Comparison of ENCODE assay signal across 19 mouse cellular contexts in the genomic region with DNA sequence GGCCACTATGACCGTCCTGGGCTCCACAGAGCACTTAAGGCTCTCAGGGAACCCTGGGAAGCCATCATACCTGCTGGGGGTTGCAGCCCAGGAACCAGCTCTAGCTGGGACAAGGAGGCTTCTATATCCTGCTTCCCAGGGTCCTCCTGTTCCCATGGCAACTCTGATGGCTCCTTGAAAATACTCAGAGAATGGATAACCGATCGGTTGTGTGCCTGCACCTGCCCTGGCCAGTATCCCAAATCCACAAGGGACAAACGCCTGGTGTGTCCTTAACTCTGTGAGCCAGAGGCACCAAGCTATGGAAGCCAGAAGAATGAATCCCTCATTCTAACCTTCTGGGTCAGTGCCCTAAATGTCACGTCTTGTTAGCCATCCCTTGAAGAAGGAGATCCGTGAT.
DNase-seq lines count a peak whose midpoint lies in the region; ATAC-seq lines count a peak whose summit lies in the region.
"Had no signal": no experiment of that assay in that cellular context is flagged by ENCODE, and none has a peak within 500 bp of the region (broad histone marks: within the 10 kb centered on the region; RNA-seq: fewer than 3 reads in every experiment).

No protein-coding gene starts in this region.

- H3K4me2 ChIP-seq in hindbrain, embryonic 11.5 days (replicated peaks; ENCODE audit: low read depth, low read length) = no peak overlapping the region
- no peak overlapping the region for H3K4me2 ChIP-seq in hindbrain, embryonic 16.5 days (ENCODE audit: low read length)
- no peak overlapping the region for H3K4me2 ChIP-seq in hindbrain, embryonic 13.5 days
- no peak overlapping the region for H3K4me2 ChIP-seq in neural tube, embryonic 14.5 days (ENCODE audit: low read depth, low read length)
- H3K4me2 ChIP-seq: embryonic facial prominence, embryonic 12.5 days; stomach, embryonic 15.5 days had no signal

- H3K27ac ChIP-seq in hindbrain, embryonic 11.5 days (ENCODE audit: low read depth, low read length) = no peak overlapping the region
- no peak overlapping the region for H3K27ac ChIP-seq in hindbrain, embryonic 16.5 days (ENCODE audit: low read depth, low read length)
- H3K27ac ChIP-seq in hindbrain, embryonic 13.5 days = peak overlapping the region; percentile 35; the same call in 1 of the 2 replicates
- no peak overlapping the region for H3K27ac ChIP-seq in neural tube, embryonic 14.5 days (ENCODE audit: low read depth, low read length)
- H3K27ac ChIP-seq: embryonic facial prominence, embryonic 12.5 days; stomach, embryonic 15.5 days had no signal

- DNase-seq in embryo, embryonic 10.5 days (ENCODE audit: low spot score) = peak; percentile 39
- DNase-seq in embryo, embryonic 9.5 days (ENCODE audit: extremely low spot score) = no peak
- peak; percentile 28 for DNase-seq in hindbrain, embryonic 11.5 days (ENCODE audit: low spot score)
- DNase-seq in yolk sac, embryonic 10.5 days (ENCODE audit: low spot score) = no peak
- DNase-seq: adrenal gland, postnatal 25 days; cerebellum, adult 9-10 months; heart, postnatal 4 days; kidney, adult 18-20 months; kidney, postnatal 25 days; layer of hippocampus, adult 9-11 months; liver; lung, adult 18-20 months had no signal

- no peak overlapping the region for H3K9ac ChIP-seq in hindbrain, embryonic 11.5 days (ENCODE audit: low read depth, low read length)
- no peak overlapping the region for H3K9ac ChIP-seq in hindbrain, embryonic 16.5 days (ENCODE audit: low read depth, low read length)
- H3K9ac ChIP-seq in hindbrain, embryonic 13.5 days = peak overlapping the region; percentile 13; the same call in 1 of the 2 replicates
- H3K9ac ChIP-seq in neural tube, embryonic 14.5 days (replicated peaks; ENCODE audit: low read depth, low read length) = no peak overlapping the region
- H3K9ac ChIP-seq: embryonic facial prominence, embryonic 12.5 days; stomach, embryonic 15.5 days had no signal

- H3K4me1 ChIP-seq in hindbrain, embryonic 11.5 days (replicated peaks; ENCODE audit: control insufficient read depth, insufficient read depth, low read length) = 0 out of 2 replicates have a peak, but pooled peaks cover 2% of the 10 kb centered on the region
- no peaks in the 10 kb centered on the region; the same call in 1 of the 2 replicates for H3K4me1 ChIP-seq in hindbrain, embryonic 16.5 days (ENCODE audit: control insufficient read depth, insufficient read depth, low read depth, low read length)
- H3K4me1 ChIP-seq in hindbrain, embryonic 13.5 days (replicated peaks) = peaks cover 10% of the 10 kb centered on the region
- H3K4me1 ChIP-seq in neural tube, embryonic 14.5 days (ENCODE audit: control insufficient read depth, insufficient read depth, low read length) = no peaks in the 10 kb centered on the region
- H3K4me1 ChIP-seq: stomach, embryonic 15.5 days had no signal

- H3K27me3 ChIP-seq in hindbrain, embryonic 11.5 days (ENCODE audit: control insufficient read depth, insufficient read depth, low read length) = no peaks in the 10 kb centered on the region
- no peaks in the 10 kb centered on the region for H3K27me3 ChIP-seq in hindbrain, embryonic 16.5 days (replicated peaks; ENCODE audit: control insufficient read depth, insufficient read depth, low read length)
- no peaks in the 10 kb centered on the region for H3K27me3 ChIP-seq in hindbrain, embryonic 13.5 days
- no peaks in the 10 kb centered on the region for H3K27me3 ChIP-seq in neural tube, embryonic 14.5 days (ENCODE audit: control insufficient read depth, insufficient read depth, low read length)
- H3K27me3 ChIP-seq: CH12.LX; embryonic facial prominence, embryonic 12.5 days; stomach, embryonic 15.5 days had no signal

- peaks cover 2% of the 10 kb centered on the region; the same call in 1 of the 2 replicates for H3K9me3 ChIP-seq in hindbrain, embryonic 11.5 days (ENCODE audit: control insufficient read depth, low read length)
- no peaks in the 10 kb centered on the region for H3K9me3 ChIP-seq in hindbrain, embryonic 16.5 days (ENCODE audit: control insufficient read depth, low read length)
- H3K9me3 ChIP-seq in hindbrain, embryonic 13.5 days = peaks cover 2% of the 10 kb centered on the region; the same call in 1 of the 2 replicates
- no peaks in the 10 kb centered on the region for H3K9me3 ChIP-seq in neural tube, embryonic 14.5 days (ENCODE audit: control insufficient read depth, low read length)
- H3K9me3 ChIP-seq: embryonic facial prominence, embryonic 12.5 days; stomach, embryonic 15.5 days had no signal

- no peak overlapping the region for H3K4me3 ChIP-seq in hindbrain, embryonic 11.5 days (ENCODE audit: low read depth, low read length)
- H3K4me3 ChIP-seq in hindbrain, embryonic 16.5 days (ENCODE audit: low read length) = no peak overlapping the region
- H3K4me3 ChIP-seq in hindbrain, embryonic 13.5 days = no peak overlapping the region
- H3K4me3 ChIP-seq in neural tube, embryonic 14.5 days (ENCODE audit: low read depth, low read length) = no peak overlapping the region
- H3K4me3 ChIP-seq: embryonic facial prominence, embryonic 12.5 days; stomach, embryonic 15.5 days had no signal

- H3K36me3 ChIP-seq in hindbrain, embryonic 11.5 days (ENCODE audit: control insufficient read depth, insufficient read depth, low read length) = no peaks in the 10 kb centered on the region
- no peaks in the 10 kb centered on the region for H3K36me3 ChIP-seq in hindbrain, embryonic 16.5 days (ENCODE audit: control insufficient read depth, insufficient read depth, low read length)
- no peaks in the 10 kb centered on the region for H3K36me3 ChIP-seq in hindbrain, embryonic 13.5 days
- no peaks in the 10 kb centered on the region for H3K36me3 ChIP-seq in neural tube, embryonic 14.5 days (ENCODE audit: control insufficient read depth, insufficient read depth, low read length)
- H3K36me3 ChIP-seq: embryonic facial prominence, embryonic 12.5 days; stomach, embryonic 15.5 days had no signal

- ATAC-seq in hindbrain, embryonic 11.5 days (ENCODE audit: low FRiP score) = no peak
- no peak for ATAC-seq in hindbrain, embryonic 16.5 days
- ATAC-seq in hindbrain, embryonic 13.5 days (ENCODE audit: low FRiP score) = no peak
- peak; percentile 24; the same call in 1 of the 2 replicates for ATAC-seq in neural tube, embryonic 14.5 days (ENCODE audit: low read depth)
- ATAC-seq in megakaryocyte progenitor cell, adult 5-6 weeks (replicated peaks; ENCODE audit: poor library complexity) = no peak

- WGBS in hindbrain, embryonic 11.5 days = 34% methylated on average over 6 of the region's 6 CpGs
- WGBS in hindbrain, embryonic 16.5 days = 21% methylated on average over 6 of the region's 6 CpGs
- 29% methylated on average over 6 of the region's 6 CpGs for WGBS in hindbrain, embryonic 13.5 days
- WGBS in neural tube, embryonic 14.5 days = 24% methylated on average over 6 of the region's 6 CpGs

Comparison
In these comparisons a context has a peak if more than half of its experiments do, and no peak if none do; other contexts are left out.
1. DNase-seq: peak in embryo, embryonic 10.5 days (single experiment) and hindbrain, embryonic 11.5 days (single experiment); none in embryo, embryonic 9.5 days (single experiment) and yolk sac, embryonic 10.5 days (single experiment).